Mouse (Mus musculus) liver, embryonic 15.5 days (tissue): ENCODE results near the gene Aldh1l2. TPM values are rescaled to one million over a fixed set of nuclear protein-coding genes. Genes with fewer than 3 reads are reported as not detected.

ENCODE experiments used
- ATAC-seq: fragments of 200-750 bp; cut with Nextera tagmentation; 2 replicates; pipeline ENCODE4 v1.8.0; 2017; ENCODE audit warnings: moderate number of reproducible peaks, mild to moderate bottlenecking, moderate library complexity; ENCODE audit not compliant: insufficient read depth
- H3K27ac ChIP-seq: fragments of 300-500 bp; sonication (generic); replicated peaks from 2 replicates; pipeline ENCODE4 v1.5.1; 2015; ENCODE audit warnings: mild to moderate bottlenecking, inconsistent platforms
- H3K27me3 ChIP-seq: fragments of 300-500 bp; sonication (generic); 2 replicates; pipeline ENCODE4 v1.6.1; 2015; ENCODE audit warnings: mild to moderate bottlenecking, inconsistent platforms
- H3K36me3 ChIP-seq: fragments of 300-500 bp; sonication (generic); replicated peaks from 2 replicates; pipeline ENCODE4 v1.6.1; 2015; ENCODE audit warnings: moderate library complexity, mild to moderate bottlenecking, inconsistent platforms
- H3K4me1 ChIP-seq: fragments of 300-500 bp; sonication (generic); replicated peaks from 2 replicates; pipeline ENCODE4 v1.6.1; 2015; ENCODE audit warnings: inconsistent platforms
- H3K4me2 ChIP-seq: fragments of 300-500 bp; sonication (generic); 2 replicates; pipeline ENCODE4 v1.6.1; 2015; ENCODE audit warnings: moderate library complexity, mild to moderate bottlenecking, inconsistent platforms
- H3K4me3 ChIP-seq: fragments of 300-500 bp; sonication (generic); replicated peaks from 2 replicates; pipeline ENCODE4 v1.5.1; 2015; ENCODE audit warnings: mild to moderate bottlenecking, inconsistent platforms
- H3K9ac ChIP-seq: fragments of 300-500 bp; sonication (generic); 2 replicates; pipeline ENCODE4 v1.6.1; 2015; ENCODE audit warnings: moderate library complexity, mild to moderate bottlenecking, inconsistent platforms
- H3K9me3 ChIP-seq: fragments of 300-500 bp; sonication (generic); replicated peaks from 2 replicates; pipeline ENCODE4 v1.6.1; 2016; ENCODE audit warnings: inconsistent platforms
- WGBS: fragments of 180-500 bp; shearing (Covaris S2); methylation state at CpG from one replicate; pipeline ENCODE4 v1.1.7; 2015; ENCODE audit warnings: mixed read lengths; ENCODE audit not compliant: insufficient replicate concordance; 5-methylcytosine and 5-hydroxymethylcytosine counted together
- polyA plus RNA-seq: library from polyadenylated mRNA; unstranded; fragments of >200 nt; fragmentation: Nextera tagmentation; extraction: Ambion mirVana; gene quantifications from 2 replicates; pipeline ENCODE4 v1.2.1, GENCODE M21; 2015

Aldh1l2 gene
- polyA plus RNA-seq, 1 experiment from 2014 or later = 0.21 TPM

DNA sequence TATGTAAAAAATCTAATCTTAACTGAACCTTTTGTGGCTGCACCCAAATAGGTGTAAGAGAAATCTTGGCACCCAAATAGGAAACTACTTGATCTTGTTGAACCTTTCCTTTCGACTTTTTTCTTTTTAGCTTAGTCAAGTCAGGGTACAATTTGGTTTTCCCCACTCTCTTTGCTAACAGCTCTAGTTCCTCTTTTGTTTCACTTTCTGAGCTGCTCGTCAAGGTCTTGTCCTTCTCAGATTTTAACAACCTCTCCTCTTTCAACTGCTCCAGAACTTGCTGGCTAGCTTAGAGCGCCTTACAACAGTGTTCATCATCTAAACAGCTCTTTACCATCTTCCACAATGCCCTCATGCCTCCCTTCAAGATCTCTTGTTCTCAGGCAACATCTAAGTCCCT, 76.4 kb downstream of the Aldh1l2 start:
- no peak for ATAC-seq
- no peak overlapping the region for H3K4me3 ChIP-seq
- H3K9ac ChIP-seq = no peak overlapping the region
- no peaks in the 10 kb centered on the region for H3K4me1 ChIP-seq
- no peaks in the 10 kb centered on the region for H3K27me3 ChIP-seq
- H3K4me2 ChIP-seq = no peak overlapping the region
- no peaks in the 10 kb centered on the region for H3K36me3 ChIP-seq
- no peaks in the 10 kb centered on the region for H3K9me3 ChIP-seq
- 58% methylated on average over 3 of the region's 3 CpGs for WGBS
- no peak overlapping the region for H3K27ac ChIP-seq

DNA sequence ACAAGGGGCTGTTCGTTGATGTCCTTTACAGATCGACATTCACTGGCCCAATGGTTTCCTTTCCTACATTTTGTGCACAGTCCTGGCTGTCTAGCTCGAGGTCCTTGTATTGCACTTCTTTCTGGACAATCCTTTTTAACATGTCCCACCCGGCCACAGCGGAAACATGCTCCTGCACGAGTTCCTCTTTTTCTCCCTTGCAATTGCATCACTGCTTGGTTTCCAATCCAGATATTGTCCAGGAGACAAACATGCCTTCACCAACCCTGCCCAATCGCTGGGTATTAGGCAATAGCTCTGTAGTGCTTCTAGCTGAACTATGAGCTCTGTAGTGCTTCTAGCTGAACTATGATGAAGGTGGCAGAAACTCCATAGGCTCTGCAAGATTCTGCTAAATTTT, 85.4 kb downstream of the Aldh1l2 start:
- Histone ChIP-seq H3K9me3 (no peaks in the 10 kb centered on the region), H3K27ac (no peak overlapping the region), H3K4me3 (no peak overlapping the region), H3K27me3 (no peaks in the 10 kb centered on the region), H3K4me2 (no peak overlapping the region), H3K9ac (no peak overlapping the region), H3K4me1 (no peaks in the 10 kb centered on the region), H3K36me3 (no peaks in the 10 kb centered on the region)
- 65% methylated on average over 7 of the region's 7 CpGs for WGBS
- ATAC-seq = no peak

Other genes starting within 250 kb of the Aldh1l2 start
- gene Slc41a2, start 196.3 kb downstream of the Aldh1l2 start, polyA plus RNA-seq = 0.03 and 0.23 TPM in 2 replicates
- gene D10Wsu102e, start 173.9 kb downstream of the Aldh1l2 start, polyA plus RNA-seq = 0.18 and 0.22 TPM in 2 replicates
- gene Washc4, start 9.6 kb upstream of the Aldh1l2 start, polyA plus RNA-seq = 10.2 and 10.5 TPM in 2 replicates
- 9.8 and 13.2 TPM in 2 replicates for gene Appl2, start 114.6 kb upstream of the Aldh1l2 start, polyA plus RNA-seq
- 1.2 and 1.3 TPM in 2 replicates for gene 1500009L16Rik, start 188.7 kb upstream of the Aldh1l2 start, polyA plus RNA-seq